Mouse (Mus musculus) embryo, embryonic 9.5 days (tissue): ENCODE measurements around the gene Iffo1.

ENCODE experiments used
- DNase-seq: peaks from one replicate; pipeline ENCODE4 v3.0.0-alpha.2; 2017; ENCODE audit errors: extremely low spot score

Gene Iffo1

DNA sequence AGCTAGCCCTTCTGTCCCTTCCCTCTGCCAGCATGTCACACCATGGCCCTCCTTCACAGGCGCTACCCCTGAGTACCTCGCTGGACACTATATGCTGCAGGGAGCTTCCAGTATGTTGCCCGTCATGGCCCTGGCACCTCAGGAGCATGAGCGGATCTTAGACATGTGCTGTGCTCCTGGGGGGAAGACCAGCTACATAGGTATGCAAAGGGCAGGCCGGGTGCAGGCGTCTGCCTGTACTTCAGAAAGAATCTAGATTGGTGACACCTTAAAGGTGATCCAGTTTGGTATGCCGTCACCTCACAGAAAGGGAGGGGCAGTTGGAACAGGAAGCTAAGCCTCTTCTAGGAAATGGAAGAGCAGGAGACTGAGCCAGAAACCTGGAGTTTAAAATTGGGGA, 5.3 kb upstream of the Iffo1 start:
- DNase-seq, result no peak

DNA sequence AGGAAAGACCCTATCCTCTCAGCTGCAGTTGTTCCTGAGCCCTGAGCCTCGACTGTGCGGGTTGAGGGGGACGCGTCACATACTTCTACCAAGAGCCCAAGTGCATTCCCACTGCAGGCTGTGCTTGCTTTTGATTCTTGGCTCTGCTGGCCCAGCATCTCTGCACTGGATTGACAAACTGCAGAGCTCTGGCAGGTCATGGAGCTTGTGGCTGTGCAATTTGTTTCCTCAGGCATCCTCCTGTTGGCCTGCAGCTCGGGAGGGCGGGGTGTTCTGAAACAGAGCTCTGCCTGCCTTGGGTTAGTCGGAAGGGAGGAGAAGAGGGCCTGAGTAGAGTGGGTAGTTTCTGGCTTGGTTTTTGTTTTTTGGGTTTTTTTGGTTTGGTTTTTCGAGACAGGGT, 2.6 kb upstream of the Iffo1 start:
- DNase-seq, result no peak

DNA sequence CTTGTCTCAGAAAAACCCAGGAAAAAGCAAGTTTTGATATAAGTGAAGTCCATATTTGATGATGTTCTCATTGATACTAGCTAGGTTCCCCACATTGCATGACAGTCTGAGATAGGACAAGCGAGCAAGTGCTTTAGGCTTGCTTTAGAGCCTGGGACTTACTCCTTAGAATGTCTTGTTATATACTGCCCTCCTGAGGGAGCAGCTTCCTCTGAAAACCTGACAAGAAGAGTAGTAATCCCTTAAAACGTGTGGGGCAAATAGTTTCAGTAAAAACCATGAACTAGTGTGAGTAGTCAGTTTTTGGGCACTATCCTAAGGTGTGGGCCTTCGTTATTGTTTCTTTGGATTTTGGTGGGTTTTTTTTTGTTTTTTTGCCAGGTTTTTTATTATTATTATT, 1.9 kb upstream of the Iffo1 start:
- no peak for DNase-seq

DNA sequence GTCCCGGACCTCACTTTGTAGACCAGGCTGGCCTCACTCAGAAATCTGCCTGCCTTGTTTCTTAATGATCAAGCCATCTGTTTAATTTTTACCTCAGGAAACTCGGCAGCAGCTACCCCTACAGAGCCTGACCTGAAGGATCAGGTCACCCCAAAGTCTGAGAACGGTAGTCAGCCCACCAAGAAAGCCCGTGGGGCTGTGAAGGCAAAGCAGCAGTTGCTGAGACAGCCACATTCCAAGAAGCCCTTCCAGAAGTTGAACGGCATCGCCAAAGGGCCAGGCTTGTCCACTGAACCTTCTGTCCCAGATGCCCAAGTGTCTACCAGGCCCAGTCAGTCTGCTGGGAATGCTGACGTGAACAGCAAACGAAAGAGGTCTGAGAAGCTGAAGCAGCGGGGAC, 1.1 kb upstream of the Iffo1 start:
- DNase-seq, result no peak

DNA sequence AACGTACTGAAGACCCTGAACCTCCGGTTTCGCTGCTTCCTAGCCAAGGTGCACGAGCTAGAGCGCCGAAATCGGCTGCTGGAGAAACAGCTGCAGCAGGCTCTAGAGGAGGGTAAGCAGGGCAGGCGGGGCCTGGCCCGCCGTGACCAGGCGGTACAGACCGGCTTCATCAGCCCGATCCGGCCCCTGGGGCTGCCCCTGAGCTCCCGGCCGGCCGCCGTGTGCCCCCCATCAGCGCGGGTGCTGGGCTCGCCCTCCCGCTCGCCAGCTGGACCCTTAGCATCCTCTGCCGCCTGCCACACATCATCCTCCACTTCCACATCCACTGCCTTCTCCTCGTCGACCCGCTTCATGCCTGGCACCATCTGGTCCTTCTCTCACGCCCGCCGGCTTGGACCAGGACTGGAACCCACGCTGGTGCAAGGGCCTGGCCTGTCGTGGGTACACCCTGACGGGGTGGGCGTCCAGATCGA, 474 bp downstream of the Iffo1 start:
- DNase-seq, result peak; percentile 35

DNA sequence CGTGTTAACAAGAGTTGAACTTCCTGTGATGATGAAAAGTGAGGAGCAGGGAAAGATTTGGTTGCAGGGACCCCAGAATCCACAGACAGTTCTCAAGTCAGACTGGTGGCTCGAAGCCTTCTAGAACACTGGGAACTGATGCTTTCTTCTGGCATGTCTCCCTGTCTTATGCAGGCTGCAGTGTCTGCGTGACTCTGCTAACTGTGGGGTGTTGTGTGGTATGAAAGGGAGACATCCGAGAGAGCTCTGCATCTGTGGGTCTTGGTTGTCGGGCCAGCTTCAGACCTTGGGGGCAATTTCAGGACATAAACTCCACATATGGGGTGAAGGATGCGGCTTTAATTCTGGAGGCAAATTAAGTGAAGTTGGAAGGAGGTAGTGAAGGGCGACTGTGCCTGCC, 1.1 kb downstream of the Iffo1 start:
- DNase-seq, result no peak

DNA sequence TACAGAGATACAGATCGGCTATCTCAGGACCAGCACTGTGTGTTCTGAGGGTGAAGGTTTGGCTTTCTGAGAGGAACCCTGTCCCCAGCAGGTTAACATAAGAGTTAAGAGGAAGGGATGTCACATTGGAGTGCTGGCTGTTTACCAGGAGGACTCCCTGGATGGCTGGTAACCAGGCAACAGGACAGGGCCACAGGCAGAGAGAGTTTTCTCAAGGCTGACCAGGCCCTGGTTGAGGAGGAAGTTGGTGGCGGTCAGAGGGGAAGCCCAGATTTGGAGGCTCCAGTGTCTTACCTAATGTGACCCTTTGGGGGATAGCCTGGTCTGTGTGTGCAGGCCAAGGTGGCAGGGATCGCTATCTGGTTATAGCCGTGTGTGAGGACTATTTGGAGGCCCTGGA, 1.8 kb downstream of the Iffo1 start:
- no peak for DNase-seq

DNA sequence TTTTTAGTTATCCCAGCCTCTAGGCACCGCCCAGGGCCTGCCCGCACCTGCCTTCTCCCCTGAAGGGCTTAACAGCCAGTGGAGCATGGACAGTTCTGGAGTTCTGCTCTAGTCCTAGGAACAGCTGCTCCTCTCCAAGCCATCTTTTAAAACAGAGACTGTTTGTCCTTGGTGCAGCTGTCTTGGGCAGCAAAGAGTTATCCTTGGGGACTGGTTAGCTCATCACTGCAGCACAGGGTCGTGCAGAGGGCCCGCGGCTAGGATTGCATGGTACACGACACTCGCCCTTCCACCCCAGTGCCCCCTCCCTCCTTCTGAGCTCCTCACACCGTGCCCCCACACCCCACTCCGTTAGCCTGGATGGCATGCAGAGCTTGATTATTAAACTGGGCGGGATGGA, 2.3 kb downstream of the Iffo1 start:
- no peak for DNase-seq

DNA sequence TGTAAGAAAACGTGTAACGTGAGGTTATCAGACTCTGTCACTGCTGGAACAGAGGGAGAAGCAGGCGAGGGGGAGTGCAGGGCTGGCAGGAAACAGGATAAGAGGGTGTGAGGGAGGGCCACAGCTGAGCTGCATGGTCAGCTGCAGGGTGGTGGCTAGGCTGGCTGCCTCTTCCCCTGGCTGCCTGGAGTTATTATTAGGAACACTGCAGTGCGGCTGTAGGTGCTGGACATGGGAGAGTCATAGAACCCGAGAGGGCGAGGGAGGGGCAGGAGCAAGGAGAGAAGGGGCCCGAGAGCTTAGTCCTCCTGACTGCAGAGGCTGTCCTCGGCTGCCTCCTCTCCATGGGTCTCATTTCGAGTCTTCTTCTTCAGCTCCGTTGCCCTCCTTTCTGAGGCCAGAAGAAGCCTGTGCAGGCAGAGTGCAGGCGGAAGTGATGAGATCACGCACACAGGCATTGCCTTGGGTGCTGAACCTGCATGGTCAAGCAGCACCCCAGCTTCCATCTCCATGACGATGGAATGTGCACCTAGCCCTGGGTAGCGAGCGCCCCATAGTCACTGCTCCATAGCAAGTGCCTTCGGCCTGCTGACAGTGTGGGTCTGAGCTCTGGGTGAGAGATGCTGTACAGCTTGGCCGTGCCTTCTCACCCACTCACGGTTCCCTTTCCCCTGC, 3.3 kb downstream of the Iffo1 start:
- DNase-seq, result no peak

DNA sequence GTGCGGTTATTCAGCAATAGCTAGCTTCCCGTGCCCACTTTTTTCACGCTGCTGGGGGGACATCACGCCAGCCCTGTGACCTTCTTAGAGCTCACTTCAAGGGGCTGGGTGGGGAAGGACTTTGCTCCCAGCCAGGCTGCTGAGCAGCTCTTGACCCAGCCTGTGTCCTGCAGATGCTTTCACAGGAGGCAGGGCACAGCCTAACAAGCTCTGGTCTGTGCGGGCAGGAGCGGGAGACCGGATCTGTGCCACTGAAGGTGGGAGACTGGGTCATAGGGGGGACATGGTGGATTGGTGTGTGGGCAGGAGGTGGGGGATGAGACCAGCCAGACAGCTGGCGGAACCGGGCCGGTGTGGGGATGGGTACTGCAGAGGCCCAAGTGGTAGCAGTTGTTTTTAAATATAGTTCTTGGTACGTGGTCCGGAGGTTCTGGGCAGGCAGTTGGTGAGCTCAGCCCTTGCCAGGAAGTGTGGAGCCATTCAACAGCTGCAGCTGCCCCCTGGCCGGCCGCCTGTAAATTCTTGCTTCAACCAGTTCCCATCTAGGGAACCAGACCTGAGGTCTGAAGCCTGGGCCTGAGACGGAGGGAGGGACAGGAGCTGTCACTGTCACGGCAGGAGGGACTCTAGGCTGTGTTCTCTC, 4.0 kb downstream of the Iffo1 start:
- DNase-seq, result no peak

DNA sequence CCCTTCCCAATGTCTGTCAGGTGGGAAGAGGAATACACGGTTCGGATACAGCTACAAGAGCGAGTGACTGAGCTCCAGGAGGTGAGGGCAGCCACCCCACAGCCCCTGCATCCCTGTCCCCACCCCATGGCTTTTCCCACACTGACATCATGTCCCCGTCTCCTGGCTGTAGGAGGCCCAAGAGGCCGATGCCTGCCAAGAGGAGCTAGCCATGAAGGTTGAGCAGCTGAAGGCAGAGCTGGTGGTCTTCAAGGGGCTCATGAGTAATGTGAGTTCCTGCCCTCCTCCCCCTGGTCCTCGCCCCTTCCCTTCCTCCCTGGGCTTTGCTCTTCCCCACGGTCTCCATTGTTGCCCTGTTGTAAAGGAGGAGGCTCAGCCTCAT, 4.5 kb downstream of the Iffo1 start:
- no peak for DNase-seq

DNA sequence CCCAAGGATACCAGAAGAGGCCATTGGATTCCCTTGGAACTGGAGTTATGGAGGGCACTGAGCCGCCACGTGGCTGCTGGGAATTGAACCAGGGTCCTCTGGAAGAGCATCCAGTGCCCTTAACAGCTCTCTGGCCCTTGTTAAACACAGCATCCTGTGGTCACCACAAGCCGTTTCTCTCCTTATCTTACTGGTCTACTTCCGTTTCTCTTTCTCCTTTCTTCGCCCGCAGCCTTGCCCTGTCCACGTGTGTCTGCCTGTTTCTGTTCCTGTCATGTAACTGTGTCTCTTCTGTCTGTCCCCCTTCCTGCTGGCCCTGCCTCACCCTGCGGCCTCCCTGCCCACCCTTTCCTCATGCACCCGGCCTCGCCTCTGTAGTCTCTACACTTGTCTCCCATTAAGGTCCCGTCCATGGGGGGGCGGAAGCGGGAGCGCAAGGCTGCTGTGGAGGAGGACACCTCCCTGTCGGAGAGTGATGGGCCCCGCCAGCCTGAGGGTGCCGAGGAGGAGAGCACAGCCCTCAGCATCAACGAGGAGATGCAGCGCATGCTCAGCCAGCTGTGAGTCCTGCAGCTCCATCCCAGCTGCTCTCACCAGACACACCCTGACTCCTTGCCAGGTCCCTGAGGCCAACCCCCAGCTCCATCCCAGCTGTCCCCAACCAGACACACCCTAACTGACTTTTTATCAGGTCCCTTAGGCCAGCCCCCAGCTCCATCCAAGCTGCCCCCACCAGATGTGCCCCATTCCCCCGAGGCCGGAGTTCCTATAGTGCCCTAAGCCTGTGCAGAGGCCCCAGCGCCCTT, 7.4 kb downstream of the Iffo1 start:
- DNase-seq, result no peak

DNA sequence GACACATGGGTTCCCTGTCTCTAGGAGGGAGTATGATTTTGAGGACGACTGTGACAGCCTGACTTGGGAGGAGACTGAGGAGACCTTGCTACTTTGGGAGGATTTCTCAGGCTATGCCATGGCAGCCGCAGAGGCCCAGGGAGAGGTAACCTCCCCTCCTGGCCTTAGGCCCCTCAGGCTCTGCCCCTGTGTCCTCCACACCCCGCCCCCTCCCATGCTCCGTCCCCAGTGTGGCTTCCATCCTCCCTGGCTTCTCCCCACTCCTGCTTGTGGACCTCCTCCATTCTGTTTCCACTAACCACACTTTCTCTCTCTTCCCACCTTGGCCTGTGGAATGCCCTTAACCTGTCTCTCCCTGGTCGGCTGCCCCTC, 8.0 kb downstream of the Iffo1 start:
- no peak for DNase-seq

DNA sequence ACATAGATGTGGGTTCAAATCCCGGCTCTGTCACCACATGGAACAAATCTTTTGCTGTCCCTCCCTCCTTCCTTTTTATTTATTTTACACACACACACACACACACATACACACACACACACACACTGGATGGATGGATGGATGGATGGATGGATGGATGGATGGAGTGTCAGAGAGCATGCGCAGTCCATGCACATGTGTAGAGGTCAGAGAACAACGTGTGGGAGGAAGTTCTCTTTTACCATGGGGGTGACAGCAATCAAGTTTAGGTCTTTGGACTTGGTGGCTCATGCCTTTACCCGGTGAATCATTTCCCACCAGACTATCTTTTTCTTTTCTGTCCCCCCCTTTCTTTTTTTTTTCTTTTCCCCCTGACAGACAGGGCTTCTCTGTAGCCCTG, 8.6 kb downstream of the Iffo1 start:
- no peak for DNase-seq

DNA sequence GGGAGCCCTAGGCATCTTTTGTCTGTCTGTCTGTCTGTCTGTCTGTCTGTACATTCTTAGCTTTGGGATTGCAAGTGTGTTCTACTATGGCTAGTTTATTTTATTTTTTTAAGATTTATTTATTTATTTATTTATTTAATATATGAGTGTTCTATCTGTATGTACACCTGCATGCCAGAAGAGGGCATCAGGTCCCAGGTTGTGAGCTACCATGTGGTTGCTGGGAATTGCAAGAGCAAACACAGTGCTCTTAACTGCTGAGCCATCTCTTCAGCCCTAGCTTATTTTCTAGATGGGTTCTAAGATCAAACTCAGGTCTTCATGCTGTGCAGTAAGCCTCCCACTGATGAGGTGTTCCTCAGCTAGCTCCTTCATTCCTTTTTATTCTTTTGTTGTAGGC, 9.5 kb downstream of the Iffo1 start:
- no peak for DNase-seq

DNA sequence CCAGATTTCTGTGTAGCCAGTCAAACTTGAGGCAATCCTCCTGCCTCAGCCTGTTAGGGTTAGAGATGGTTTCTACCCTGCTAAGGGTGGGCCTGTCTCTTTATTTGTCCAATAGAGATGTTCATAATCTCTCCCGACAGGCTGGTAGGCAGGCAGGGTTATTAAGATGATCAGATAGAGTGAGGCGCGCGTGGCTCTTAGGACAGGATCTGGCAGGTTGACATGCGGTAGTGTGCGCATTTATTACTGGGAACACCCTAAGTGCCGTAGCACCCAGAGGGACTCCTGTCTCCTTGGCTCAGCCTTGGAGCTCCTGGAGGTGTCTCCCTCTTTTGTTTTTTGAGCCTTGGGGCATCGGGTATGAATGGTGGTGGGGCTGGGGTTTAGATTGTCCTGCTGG, 10.2 kb downstream of the Iffo1 start:
- DNase-seq, result no peak

DNA sequence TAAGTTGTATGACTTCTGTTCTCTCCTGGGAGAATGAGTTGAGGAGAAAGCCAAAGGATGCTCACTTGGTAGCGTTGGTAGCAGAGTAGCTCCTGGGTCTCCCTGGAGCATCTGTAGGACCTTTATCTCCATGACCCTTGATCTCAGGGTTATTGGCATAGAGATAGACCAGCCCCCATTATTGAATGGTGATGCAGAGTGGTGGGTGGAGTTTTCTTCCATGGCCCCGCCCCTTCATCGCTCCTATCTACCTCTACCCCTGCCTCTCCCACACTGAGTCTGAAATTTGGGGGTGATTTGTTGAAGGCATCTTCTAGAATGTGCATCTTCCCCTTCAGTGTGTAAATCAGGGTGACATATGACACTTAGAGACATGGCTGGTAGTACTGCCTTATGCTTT, 11.4 kb downstream of the Iffo1 start:
- no peak for DNase-seq

DNA sequence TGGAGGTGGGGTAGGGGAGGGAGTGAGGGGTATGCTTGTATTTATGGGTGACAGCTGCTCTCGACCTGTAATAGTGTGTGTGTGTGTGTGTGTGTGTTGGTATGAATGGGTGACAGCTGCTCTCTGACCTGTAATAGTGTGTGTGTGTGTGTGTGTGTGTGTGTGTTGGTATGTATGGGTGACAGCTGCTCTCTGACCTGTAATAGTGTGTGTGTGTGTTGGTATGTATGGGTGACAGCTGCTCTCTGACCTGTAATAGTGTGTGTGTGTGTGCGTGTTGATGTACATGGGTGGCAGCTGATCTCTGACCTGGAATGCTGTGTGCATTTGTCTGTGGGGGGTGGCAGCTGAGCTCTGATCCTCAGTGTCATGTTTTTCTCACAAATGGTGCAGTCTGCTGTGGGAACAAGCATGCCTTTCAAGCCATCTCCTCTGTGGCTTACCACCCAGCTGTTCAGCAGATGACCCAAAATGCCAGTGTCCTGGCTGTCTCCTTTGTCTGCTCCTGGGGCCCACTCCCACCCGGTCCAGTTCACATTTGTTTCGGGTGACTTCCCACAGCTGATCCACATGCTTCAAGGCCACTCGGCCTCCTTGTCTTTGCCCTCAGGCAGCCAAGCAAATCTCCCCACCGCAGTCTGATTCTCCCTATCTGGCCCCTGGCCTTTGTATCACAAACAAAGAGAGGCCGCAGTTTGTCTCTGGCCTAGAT, 12.0 kb downstream of the Iffo1 start:
- DNase-seq, result no peak

DNA sequence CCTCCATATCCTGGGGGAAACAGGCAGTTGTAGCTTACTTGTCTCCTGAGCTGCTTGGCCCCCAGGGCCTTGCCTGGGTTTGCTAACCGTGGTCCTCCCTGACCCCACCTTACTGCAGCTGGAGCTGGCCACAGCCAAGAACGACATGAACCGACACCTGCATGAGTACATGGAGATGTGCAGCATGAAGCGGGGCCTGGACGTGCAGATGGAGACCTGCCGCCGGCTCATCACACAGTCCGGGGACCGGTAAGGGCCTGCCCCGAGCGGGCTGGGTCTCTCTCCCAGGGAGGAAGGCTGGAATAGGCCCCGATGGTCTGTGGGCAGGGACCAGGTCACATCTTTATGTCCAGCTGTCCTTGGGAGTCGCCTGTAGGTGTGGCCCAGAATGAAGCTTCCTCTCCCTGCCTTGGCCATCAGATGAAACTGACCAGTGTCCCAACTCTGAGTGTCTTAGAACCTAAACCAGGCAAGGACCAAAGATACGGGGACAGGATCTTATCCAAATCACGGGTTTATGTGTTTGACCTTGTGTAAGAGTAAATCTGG, 14.0 kb downstream of the Iffo1 start:
- no peak for DNase-seq

DNA sequence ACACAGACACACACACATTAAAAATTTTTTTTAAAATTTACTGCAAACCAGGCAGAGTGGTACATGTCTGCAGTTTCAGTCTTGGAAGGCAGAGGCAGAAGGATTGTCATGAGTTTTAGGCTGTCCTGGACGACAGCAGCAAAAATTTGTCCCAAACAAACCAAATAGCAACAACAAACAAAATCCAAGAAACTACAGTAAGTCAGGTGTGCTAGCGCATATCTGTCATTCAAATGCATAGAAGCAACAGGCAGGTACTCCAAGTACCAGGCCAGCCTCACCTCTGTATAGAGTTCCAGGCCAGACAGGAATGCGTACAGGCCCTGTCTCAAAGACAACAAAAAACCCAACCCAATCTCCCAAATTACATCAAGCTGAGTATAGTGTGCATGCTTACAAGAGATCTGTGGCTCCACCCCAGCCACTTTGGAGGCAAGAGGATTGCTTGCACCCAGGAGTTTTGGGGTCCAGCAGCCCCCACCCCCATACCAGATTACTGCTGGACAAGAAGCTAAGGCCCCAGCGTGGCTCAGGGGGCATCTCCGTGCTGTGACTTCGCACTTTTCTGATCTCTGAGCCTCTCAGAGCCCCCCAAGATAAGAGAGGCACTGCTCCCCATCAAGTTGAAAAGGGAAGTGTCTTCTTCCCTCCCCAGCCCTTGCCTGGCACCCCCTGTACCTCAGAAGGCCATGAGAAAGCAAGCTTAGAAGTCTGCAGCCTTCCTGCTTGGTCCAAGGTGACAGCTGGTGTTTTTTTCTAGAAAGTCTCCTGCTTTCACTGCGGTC, 14.9 kb downstream of the Iffo1 start:
- DNase-seq, result no peak

DNA sequence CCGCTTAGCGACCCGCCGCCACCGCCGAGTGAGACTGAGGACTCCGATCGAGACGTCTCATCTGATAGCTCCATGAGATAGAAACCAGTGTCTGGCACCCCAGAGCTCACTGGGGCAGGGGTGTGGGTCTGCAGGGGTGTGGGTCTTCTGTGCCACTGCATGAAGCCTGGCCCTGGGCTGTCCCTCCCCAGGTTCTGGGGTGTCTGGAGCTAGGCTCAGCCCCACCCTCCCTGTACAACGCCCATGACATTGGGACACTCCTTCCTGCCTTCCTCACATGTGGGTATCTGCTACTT, 15.5 kb downstream of the Iffo1 start:
- no peak for DNase-seq
